Mouse (Mus musculus) frontal cortex, adult (tissue): ENCODE measurements around the gene Epn1.

Experiments used
- ATAC-seq: cut with Nextera tagmentation; 2 replicates; pipeline ENCODE4 v1.9.2; 2017; ENCODE audit warnings: mild to moderate bottlenecking, moderate library complexity, mixed read lengths; ENCODE audit not compliant: low TSS enrichment

The Epn1 gene

DNA sequence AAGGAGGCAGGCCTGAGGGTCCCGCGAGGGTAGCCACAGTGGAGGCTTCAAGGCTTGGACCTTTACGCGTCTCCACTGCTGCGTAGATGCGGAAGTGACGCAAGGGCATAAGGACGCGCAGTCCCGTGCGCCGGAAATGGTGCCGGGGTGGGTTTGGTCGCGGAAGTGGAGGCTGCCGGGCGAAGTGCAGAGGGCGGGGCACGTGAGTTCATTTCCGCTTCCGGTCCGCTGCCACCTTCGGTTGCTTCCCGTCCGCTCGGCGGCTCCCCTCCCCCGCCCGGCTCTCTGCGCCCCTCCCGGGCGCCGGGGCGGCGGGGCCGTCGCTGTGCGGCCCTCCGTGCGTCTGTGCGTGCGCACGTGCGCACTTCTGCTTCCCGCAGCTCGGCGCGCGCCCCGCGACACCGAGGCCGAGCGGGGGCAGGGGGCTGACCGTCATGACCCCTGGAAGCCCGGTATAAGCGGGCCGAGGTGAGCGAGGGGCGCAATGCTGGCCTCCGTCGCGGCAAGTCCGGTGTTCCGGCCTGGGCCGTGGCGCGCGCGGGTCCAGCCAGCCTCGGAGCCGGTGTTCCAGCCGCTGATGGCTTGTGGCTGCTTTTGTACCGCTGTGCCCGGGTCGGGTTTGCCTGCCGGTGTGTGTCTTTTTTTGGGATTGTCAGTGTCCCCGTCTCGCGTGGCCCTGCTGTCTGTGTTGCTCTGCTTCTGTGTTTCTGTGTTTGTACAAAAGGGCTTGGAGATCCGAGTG is at the start of gene Epn1:
Gene Epn1, plus strand, starts transcription at position 226 of the 742 bp plus-strand sequence.
- peak; percentile 98 for ATAC-seq

DNA sequence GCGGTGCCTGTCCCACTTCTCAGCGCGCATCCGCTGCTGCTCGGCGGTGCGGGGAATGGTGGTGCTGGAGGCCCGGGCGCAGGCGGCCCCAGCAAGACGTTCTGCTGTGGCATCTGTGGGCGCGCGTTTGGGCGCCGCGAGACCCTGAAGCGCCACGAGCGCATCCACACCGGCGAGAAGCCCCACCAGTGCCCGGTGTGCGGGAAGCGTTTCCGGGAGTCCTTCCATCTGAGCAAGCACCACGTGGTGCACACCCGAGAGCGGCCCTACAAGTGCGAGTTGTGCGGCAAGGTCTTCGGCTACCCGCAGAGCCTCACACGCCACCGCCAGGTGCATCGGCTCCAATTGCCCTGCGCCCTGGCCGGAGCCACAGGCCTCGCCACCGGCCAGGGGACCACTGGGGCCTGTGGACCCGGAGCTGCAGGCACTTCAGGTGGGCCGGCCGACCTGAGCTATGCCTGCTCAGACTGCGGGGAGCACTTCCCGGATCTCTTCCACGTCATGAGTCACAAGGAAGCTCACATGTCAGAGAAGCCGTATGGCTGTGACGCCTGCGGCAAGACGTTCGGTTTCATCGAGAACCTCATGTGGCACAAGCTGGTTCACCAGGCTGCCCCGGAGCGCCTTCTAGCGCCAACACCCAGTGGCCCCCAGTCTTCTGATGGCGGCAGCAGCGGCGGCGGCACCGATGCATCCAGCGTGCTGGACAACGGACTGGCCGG is 49.3 kb upstream of the Epn1 start:
- no peak for ATAC-seq

DNA sequence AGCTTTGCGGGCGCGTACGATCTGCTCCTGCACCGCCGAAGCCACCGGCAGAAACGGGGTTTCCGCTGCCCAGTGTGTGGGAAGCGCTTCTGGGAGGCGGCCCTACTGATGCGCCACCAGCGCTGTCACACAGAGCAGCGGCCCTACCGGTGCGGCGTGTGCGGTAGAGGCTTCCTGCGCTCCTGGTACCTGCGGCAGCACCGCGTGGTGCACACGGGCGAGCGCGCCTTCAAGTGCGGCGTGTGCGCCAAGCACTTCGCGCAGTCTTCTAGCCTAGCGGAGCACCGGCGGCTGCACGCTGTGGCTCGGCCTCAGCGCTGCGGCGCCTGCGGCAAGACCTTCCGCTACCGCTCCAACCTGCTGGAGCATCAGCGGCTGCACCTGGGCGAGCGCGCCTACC is 48.5 kb upstream of the Epn1 start:
- ATAC-seq: no peak

DNA sequence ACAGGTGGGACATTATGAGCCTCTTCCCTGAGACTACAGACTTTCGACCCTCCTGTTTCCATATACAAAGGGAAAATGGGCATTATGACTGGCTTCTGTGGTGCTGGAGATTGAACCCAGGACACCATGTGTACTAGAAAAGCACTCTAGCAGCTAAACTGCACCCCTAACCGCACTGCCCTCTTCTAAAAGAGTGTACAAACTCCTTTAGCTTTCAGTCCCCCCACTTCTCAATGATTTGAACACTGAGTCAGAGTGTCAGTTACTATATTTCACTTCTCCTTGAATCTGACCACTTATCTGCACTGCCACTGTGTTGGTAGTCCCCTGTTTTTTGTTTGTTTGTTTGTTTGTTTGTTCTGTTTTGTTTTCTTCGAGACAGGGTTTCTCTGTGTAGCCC is 46.2 kb upstream of the Epn1 start, which contains the start of gene 4632433K11Rik:
Gene 4632433K11Rik, plus strand, starts transcription at position 301 of the 400 bp plus-strand sequence.
- no peak for ATAC-seq

DNA sequence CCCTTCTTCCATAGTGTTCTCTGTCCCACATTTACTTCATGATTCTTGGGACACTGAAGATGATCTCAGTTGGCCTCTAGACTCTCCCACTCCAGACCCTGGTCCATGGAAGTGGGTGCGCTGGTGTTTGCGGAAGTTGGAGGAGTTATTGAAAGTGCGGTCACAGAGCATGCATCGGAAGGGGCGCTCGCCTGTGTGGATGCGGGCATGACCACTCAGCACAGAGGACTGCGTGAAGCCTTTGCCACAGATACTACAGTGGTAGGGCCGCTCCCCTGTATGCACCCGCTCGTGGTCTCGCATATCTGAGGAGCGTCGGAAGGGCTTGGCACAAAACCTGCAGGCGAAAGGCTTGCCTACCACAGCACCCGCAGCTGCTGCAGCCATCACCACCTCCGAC is 44.4 kb upstream of the Epn1 start:
- ATAC-seq: no peak

DNA sequence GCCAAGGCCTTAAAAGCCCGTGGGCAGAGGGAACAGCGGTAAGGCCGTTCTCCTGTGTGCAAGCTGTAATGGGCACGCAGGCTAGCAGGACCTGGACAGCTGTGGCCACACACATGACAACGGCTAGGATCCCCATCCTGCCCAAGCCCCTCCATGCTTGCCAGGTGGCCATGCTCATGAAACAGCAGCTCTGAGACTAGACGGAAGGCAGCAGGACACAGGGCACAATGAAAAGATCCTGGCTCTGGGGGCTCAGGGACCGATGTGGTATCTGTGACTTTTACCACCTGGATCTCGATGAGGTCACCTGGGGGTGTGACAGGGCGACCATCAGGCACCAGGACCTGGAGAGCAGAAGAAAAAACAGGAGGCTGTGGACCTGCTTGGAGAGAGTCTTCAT is 43.9 kb upstream of the Epn1 start:
- no peak for ATAC-seq

DNA sequence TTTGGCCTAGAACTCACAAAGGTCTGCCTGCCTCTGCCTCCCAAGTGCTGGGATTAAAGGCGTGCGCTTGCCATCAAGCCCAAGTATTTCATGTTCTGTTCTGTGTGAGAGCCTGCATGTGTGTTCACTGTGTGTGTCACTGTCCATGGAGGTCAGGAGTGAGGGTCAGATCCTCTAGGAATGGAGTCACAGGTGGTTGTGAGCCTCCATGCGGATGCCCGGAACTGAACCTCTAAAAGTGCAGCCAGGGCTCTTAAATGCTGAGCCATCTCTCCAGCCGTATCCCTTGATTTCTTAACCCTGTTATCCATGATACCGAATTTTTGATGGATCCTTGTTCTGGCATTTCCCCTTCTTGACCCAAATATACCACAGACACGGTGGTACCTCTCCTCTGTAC is 43.0 kb upstream of the Epn1 start:
- ATAC-seq: no peak

DNA sequence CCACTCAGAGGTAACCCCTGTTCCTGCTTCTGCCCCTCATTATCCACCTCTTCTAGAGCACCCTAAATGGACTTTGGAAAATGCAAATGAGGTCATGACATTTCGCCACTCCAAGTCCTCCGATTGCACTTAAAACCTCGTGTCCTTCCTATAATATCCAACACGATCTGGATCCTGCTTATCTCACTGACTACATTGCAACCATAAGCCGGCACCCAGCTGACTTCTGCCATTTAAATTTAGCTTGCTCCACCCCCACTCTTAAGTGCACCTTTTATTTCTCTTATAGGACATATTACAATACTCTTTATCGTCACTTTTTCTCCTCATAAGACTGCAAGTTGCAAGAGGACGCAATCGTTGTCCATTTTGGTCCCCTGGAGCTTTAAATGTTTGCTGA is 42.6 kb upstream of the Epn1 start:
- ATAC-seq: no peak

DNA sequence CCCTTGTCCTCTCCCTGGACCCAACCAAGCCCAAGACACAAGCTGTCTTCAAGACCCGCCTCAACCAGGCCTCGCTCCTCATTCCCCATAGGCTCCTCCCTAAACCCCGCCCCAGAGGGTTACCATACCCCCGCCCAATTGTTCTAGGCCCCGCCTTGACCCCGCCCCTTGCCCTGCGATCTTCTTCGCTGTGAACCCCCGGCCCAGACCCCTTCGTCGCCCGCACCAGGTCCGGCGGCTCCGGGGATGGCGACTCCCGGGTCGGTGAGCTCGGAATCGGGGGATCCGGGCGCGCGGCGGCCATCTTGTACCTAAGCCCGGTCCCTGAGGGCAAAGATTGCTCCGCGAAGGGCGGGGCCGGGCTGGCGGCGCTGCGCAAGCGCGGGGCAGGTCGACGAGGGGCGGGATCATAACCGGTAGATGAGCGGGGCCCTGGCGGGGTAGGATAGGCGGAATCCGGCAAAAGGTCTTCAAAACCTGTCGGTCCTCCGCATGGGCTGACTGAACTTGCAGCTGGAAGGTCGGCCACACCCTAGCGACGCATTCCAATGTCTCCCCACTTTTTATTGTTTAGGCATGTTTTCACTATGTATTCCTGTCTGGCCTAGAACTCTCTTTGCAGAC is 41.8 kb upstream of the Epn1 start, which contains the start of gene Zfp784:
Gene Zfp784, minus strand, starts transcription at position 338 of the 624 bp plus-strand sequence.
- ATAC-seq: peak; percentile 97

DNA sequence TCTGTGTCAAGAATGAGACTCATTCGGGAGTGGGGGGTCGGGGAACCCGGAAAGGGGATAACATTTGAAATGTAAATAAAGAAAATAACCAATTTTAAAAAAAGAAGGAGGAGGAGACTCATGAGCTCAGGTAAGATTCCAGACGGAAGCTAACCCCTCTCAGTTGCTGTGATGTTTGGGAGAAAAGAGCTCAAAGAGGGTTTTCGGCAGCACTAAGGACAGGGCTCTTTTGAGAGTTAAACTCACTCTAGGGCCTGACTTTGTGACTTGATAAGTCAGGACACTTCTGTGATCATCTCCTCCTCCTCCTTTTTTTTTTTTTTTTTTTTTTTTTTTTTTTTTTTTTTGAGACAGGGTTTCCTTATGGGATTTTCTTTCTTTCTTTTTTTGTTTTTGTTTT is 41.1 kb upstream of the Epn1 start:
- no peak for ATAC-seq

DNA sequence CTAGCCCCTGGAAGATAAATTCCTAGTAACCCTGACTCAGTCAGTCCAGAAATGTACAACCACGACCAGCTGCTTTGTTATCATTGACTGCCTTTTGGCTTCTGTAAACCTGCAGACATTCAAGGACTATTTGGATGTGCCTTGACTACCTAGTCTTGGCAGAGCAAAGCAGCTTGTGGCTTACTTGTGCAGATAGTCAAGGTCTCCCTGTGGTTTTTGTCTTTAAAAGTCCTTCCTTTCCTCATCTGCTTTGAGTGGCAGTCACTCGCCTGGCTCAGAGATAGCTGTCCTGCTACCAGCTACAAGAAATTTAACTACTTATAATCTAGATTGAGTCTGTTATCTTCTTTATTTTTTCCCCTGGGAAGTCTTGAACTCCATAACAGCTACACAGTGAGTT is 35.1 kb upstream of the Epn1 start:
- ATAC-seq: no peak

DNA sequence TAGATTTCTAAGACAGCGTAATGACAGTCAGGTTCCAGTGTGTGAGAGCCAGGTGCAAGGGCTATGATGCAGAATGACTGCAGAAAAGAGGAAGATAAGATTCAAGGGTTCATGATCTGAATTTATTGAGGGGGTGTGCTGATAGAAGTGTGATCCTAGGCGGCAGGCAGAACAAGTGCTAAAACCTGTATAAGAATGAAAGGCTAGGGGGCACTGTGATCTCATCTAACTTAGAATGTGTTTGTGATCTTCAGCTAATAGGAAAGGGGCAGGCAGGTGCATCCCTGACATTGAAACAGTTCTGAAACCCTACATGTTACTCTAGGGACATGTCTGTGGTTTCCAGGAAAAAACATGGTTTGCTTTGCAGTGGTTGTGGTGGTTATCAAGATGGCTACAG is 33.9 kb upstream of the Epn1 start:
- no peak for ATAC-seq

DNA sequence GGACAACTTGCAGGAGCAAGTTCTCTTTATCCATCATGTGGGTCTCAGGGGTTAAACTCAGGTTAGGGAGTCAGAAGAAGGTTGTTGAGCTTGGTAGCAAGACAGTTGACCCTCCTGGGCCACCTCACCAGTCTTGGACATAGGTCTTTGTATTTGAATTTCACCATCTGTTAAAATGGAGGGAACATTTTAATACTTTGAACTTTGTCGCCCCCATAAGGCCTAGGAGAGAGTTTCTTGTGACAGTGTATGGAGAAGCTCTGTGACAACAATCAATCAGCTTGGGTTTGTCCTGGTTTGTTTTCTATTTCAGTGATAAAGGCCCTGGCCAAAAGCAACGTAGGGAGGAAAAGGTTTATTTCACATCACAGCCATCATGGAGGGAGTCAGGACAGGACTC is 32.7 kb upstream of the Epn1 start:
- ATAC-seq: no peak

DNA sequence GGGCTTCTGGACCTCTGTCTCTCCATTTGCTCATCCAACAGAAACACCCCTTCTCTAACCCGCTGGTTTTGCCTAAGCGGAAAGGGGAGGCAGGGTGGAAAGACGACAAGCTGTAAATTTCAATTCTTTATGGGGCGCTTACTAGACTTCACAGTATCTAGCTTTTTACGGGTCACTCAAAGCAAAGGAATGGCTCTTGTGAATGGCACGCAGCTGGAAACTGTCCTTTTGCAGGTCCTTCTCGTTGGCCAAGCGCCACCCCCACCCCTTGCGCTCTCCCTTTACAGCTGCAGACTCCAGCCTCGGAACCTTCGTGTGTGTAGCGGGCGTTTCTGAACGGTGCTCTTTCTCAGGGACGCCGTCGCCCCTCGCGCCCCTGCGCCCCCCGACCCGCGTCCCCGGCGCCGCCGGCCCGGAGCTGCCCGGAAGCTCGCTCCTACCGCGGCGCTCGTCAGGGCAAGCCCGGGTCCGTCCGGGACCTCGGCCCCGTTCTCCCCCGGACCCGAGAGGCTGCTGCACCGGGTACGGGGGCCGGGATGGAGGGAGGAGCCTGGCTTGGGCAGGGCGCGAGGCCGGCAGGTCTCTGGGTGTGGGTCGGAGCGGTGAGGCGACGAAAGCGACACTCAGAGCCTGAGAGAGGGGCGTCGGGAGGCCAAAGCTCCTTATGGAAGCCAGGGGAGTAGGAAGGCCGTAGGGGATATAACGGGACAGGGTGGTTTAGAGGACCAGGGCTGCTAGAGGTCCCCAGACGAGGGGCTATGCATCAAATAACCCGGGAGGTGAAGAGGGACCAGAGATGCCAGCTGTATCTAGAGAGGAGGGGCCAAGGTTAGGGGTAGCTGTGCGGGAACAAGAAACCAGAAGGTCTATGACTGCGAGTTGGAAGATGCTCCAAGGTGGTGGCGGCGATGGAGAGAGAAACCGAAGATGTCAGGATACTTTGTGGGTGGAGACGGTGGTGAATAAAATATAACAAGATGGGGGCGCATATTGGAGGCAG is 28.5 kb upstream of the Epn1 start, which contains the start of gene Zfp580:
Gene Zfp580, plus strand, starts transcription at position 346 of the 1,000 bp plus-strand sequence.
- ATAC-seq: peak; percentile 60

DNA sequence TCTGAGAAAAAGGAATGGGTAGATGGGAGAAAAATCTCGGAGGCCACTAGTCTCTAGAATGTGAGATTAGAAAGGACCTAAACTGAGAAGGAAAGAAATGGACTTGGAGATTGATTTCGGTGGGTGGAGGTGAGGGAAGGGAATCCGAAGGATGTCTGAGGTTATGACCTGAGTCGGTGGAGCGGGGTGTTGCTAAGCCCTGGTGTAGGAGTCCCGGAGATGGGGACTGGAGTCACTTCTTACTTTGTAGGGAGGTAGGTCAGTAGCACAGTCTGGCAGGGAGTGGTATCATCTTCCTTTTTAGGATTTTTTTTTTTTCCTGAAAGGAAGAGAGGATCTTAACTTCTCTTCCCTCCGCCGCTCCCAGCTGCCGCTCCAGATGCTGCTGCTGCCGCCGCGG is 27.6 kb upstream of the Epn1 start:
- ATAC-seq: no peak

DNA sequence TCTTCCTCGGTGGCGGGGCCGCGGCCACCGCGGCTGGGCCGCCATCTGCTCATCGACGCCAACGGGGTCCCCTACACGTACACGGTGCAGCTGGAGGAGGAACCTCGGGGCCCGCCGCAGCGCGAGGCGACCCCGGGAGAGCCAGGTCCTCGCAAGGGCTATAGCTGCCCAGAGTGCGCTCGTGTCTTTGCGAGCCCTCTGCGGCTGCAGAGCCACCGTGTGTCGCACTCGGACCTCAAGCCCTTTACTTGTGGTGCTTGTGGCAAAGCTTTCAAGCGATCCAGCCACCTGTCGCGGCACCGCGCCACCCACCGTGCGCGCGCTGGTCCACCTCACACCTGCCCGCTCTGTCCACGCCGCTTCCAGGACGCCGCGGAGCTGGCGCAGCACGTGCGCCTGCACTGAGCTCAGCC is 27.1 kb upstream of the Epn1 start:
- ATAC-seq: no peak

DNA sequence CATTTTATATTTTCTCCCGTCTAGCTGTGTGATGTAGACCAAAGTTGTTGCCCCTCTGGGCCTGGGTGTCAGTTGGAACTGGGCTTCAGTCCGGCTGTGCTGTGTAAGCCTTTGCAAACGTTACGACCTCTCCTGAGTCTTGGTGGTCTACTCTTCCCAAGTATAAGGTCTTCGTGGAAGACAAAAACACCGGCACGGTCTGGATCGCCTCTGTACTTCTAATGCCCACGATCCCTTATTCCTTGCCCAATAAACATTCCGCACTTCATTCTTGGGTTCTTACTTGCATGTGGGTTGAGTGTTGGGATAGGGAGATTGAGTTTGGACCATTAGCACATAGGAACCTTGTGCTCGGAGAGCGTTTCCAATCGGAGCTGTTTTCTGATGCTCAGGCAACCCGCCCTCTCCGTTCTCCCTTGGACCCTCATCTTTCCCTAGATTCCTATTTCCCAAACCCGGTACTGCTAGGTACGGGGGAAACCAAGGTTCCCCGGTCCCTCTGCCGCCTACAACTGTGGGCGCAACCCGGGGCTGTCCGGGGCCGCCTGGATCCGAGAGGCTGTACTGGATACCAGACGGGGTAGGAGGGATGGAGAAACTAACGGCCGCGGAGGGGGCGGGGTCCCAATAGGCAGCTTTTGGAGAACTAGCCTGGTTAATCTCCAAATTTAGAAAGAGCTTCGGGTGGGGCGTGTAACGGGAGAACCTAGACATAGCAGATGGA is 26.4 kb upstream of the Epn1 start:
- ATAC-seq: no peak

DNA sequence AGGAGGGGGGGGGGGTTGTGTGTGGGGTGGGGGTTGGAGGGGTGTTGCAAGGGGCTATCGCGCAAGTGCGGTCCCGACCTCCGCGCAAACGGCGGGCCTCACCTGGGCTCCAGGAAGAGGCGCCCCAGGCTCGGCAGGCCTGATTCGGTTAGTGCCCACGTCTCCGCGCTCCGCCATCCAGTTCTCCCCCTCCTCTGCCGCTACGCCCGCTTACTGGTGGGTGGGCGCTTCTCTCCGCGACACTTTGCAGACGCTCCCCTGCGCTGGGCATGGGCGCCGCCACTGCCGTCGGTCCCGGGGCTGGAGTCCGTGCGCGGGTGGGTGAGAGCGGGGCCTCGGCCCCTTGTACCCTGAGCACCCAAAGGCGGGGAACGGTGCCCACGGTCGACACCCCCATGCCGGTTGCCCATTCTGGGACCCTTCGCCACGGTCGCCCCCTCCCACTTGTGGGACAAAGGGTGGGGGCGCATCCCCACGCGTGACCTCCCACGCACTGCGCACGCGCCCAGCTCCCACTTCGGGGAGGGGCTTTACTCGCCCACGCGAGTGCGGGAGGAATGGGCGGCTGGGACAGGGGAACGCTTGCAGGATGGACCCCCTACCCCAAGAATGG is 23.3 kb upstream of the Epn1 start:
- no peak for ATAC-seq

DNA sequence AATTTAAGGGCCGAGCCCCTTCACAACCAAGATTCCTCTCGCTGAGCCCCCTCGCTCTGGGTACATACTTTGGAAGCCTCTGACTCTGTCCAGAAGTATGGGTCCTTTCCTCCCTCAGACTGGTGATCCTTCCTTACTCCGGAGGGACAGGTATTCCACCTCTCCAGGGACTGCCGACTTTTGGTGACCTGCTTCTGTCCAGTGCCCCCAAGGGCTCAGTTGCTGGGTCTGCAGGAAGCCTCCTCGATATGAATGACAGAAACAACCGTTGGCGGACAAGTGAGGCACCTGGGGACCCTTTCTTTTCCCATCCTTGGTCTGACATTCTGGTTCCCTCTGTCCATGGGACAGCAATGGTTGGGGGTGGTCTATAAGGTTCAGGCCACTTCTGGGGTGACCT is 22.7 kb upstream of the Epn1 start:
- ATAC-seq: no peak

DNA sequence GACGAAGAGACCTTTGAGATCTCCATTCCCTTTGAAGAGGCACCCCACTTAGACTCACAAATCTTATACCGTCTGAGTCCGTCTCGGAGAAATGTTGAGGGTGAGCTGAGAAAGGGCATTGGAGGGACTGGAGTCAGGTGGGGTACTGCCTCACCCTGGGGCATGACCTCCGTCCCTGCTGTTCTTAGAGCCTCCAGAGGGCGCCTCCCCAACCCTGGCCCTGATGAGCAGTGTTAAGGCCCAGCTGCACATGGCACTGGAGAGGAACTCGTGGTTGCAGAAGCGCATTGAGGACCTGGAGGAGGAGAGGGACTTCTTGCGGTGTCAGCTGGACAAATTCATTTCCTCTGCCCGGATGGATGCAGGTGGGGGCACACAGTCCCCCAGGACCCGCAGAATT is 22.2 kb upstream of the Epn1 start:
- no peak for ATAC-seq
